18 mouse cellular contexts compared by ENCODE assay signal in the genomic region with DNA sequence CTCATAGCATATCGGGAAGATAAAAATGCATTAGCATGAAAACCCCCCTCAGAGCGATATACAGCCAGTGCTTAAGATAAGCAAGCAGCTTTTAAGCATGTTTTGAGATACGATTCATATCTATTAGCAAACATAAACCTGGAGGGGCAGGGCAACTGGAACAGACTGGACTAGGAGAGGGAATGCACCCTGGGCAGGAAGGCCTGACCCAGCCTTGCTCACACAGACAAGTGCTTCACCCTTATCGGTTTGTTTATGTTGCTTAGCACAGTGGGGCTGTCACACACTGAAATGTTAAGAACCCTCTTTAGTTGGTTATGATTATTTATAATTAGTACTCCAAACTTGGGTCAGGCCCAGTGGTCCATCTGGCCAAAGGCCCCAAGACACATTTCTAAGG. TPM values are rescaled to one million over a fixed set of nuclear protein-coding genes. Genes with fewer than 3 reads are reported as not detected.
DNase-seq lines count a peak whose midpoint lies in the region; ATAC-seq and TF ChIP-seq lines count a peak whose summit lies in the region.
"Had no signal": no experiment of that assay in that cellular context is flagged by ENCODE, and none has a peak within 500 bp of the region (broad histone marks: within the 10 kb centered on the region; RNA-seq: fewer than 3 reads in every experiment).

No protein-coding gene starts in this region.

- H3K9ac ChIP-seq in heart, postnatal 0 days (replicated peaks; ENCODE audit: low read depth, low read length), result no peak overlapping the region
- no peak overlapping the region for H3K9ac ChIP-seq in intestine, embryonic 16.5 days (ENCODE audit: low read depth, low read length)
- no peak overlapping the region; the same call in 1 of the 2 replicates for H3K9ac ChIP-seq in liver, embryonic 14.5 days (replicated peaks)
- H3K9ac ChIP-seq: forebrain, embryonic 13.5 days; hindbrain, embryonic 13.5 days; midbrain, embryonic 12.5 days had no signal

- 28% methylated on average over 4 of the region's 4 CpGs for WGBS in heart, postnatal 0 days
- WGBS in intestine, embryonic 16.5 days, result 46% methylated on average over 4 of the region's 4 CpGs
- WGBS in liver, embryonic 14.5 days (ENCODE audit: insufficient replicate concordance), result 22% methylated on average over 4 of the region's 4 CpGs
- 94% methylated on average over 4 of the region's 4 CpGs for WGBS in thymus, adult 2 months

- peak; percentile 40 for DNase-seq in heart, postnatal 0 days (ENCODE audit: low spot score)
- no peak for DNase-seq in heart, adult 8-10 months (ENCODE audit: low spot score)
- peak in 1 of 3 experiments; percentile 17 for DNase-seq in liver, embryonic 14.5 days (ENCODE audit: low read depth in 3 of 3, low spot score in 3 of 3)
- DNase-seq in embryo, embryonic 10 days (ENCODE audit: low spot score), result no peak
- DNase-seq in thymus, adult 2 months, result no peak
- DNase-seq in kidney, adult 8-10 months, result no peak
- DNase-seq: cerebellum, adult 9-10 months; gastrocnemius, postnatal 14 days; right cerebral cortex, postnatal 4 days; thymus, adult 18-20 months had no signal

- no peak for TF ChIP-seq CTCF in heart, postnatal 0 days (IDR thresholded peaks at IDR 0.05; ENCODE audit: low read depth)
- no peak for TF ChIP-seq CTCF in liver, embryonic 14.5 days (IDR thresholded peaks at IDR 0.05; ENCODE audit: low read depth)
- TF ChIP-seq CTCF in thymus, adult 2 months (IDR thresholded peaks at IDR 0.05; ENCODE audit: borderline replicate concordance, control insufficient read depth, extremely low read depth, insufficient read depth, low read length, poor library complexity), result no peak

- H3K4me2 ChIP-seq in heart, postnatal 0 days (ENCODE audit: low read depth, low read length), result no peak overlapping the region
- H3K4me2 ChIP-seq in intestine, embryonic 16.5 days (ENCODE audit: low read depth, low read length), result no peak overlapping the region
- H3K4me2 ChIP-seq in liver, embryonic 14.5 days (ENCODE audit: low read depth), result peak overlapping the region; percentile 18; the same call in 1 of the 2 replicates
- H3K4me2 ChIP-seq: forebrain, embryonic 13.5 days; hindbrain, embryonic 13.5 days; midbrain, embryonic 12.5 days had no signal

- H3K27me3 ChIP-seq in heart, postnatal 0 days (ENCODE audit: control insufficient read depth, insufficient read depth, low read length), result no peaks in the 10 kb centered on the region
- H3K27me3 ChIP-seq in intestine, embryonic 16.5 days (replicated peaks; ENCODE audit: control insufficient read depth, insufficient read depth, low read length), result no peaks in the 10 kb centered on the region
- no peaks in the 10 kb centered on the region for H3K27me3 ChIP-seq in liver, embryonic 14.5 days (ENCODE audit: control insufficient read depth, insufficient read depth, low read length)
- no peaks in the 10 kb centered on the region for H3K27me3 ChIP-seq in thymus, adult 2 months (ENCODE audit: control insufficient read depth, insufficient read depth, low read length)
- H3K27me3 ChIP-seq: forebrain, embryonic 13.5 days; hindbrain, embryonic 13.5 days; midbrain, embryonic 12.5 days had no signal

- peaks cover 16% of the 10 kb centered on the region for H3K4me1 ChIP-seq in heart, postnatal 0 days (ENCODE audit: control insufficient read depth, insufficient read depth)
- peaks cover 16% of the 10 kb centered on the region for H3K4me1 ChIP-seq in intestine, embryonic 16.5 days (ENCODE audit: control insufficient read depth, insufficient read depth, low read length)
- H3K4me1 ChIP-seq in liver, embryonic 14.5 days (replicated peaks; ENCODE audit: control insufficient read depth in 2 of 2, insufficient read depth in 2 of 2, low read length in 1 of 2), result peaks cover 10 to 27% of the 10 kb centered on the region in 2 experiments
- H3K4me1 ChIP-seq in thymus, adult 2 months (replicated peaks; ENCODE audit: control insufficient read depth, insufficient read depth, low read length), result 0 out of 2 replicates have a peak, but pooled peaks cover 3% of the 10 kb centered on the region

- ATAC-seq in heart, postnatal 0 days (ENCODE audit: insufficient read depth, low read depth), result peak; percentile 63
- ATAC-seq in intestine, embryonic 16.5 days, result peak; percentile 55; the same call in 1 of the 2 replicates
- ATAC-seq in liver, embryonic 14.5 days (ENCODE audit: insufficient read depth), result peak; percentile 78
- peak; percentile 80 for ATAC-seq in megakaryocyte-erythroid progenitor cell, adult 5-6 weeks (replicated peaks; ENCODE audit: low FRiP score, low TSS enrichment, poor library complexity, severe bottlenecking)
- ATAC-seq: forebrain, embryonic 13.5 days; inflammation-experienced regulatory T-cells, adult 6 months had no signal

- no peak overlapping the region for H3K4me3 ChIP-seq in heart, postnatal 0 days (ENCODE audit: low read depth, low read length)
- no peak overlapping the region for H3K4me3 ChIP-seq in intestine, embryonic 16.5 days (ENCODE audit: low read length)
- H3K4me3 ChIP-seq in liver, embryonic 14.5 days (ENCODE audit: insufficient read depth in 1 of 2, low read depth in 2 of 2, low read length in 2 of 2), result no peak overlapping the region
- no peak overlapping the region for H3K4me3 ChIP-seq in thymus, adult 2 months (ENCODE audit: control insufficient read depth, insufficient read depth, low read length)
- H3K4me3 ChIP-seq: forebrain, embryonic 13.5 days; hindbrain, embryonic 13.5 days; midbrain, embryonic 12.5 days had no signal

- TF ChIP-seq POLR2A in thymus, adult 2 months (IDR thresholded peaks at IDR 0.05; ENCODE audit: control insufficient read depth, extremely low read depth, insufficient read depth, low read length, poor library complexity), result no peak

- H3K9me3 ChIP-seq in heart, postnatal 0 days (replicated peaks; ENCODE audit: control insufficient read depth, low read length), result no peaks in the 10 kb centered on the region
- no peaks in the 10 kb centered on the region for H3K9me3 ChIP-seq in intestine, embryonic 16.5 days (ENCODE audit: control insufficient read depth, low read length)
- H3K9me3 ChIP-seq in liver, embryonic 14.5 days (ENCODE audit: control insufficient read depth, low read length), result no peaks in the 10 kb centered on the region
- H3K9me3 ChIP-seq: forebrain, embryonic 13.5 days; hindbrain, embryonic 13.5 days; midbrain, embryonic 12.5 days had no signal

- 0 out of 2 replicates have a peak overlapping the region, but pooled peaks have one; percentile 14 for H3K27ac ChIP-seq in heart, postnatal 0 days (ENCODE audit: low read depth)
- no peak overlapping the region for H3K27ac ChIP-seq in intestine, embryonic 16.5 days (ENCODE audit: low read length)
- no peak overlapping the region for H3K27ac ChIP-seq in liver, embryonic 14.5 days
- no peak overlapping the region for H3K27ac ChIP-seq in thymus, adult 2 months (ENCODE audit: control insufficient read depth, insufficient read depth, low read length)
- H3K27ac ChIP-seq: forebrain, embryonic 13.5 days; hindbrain, embryonic 13.5 days; kidney, postnatal 0 days; macrophage; midbrain, embryonic 12.5 days had no signal

- no peaks in the 10 kb centered on the region for H3K36me3 ChIP-seq in heart, postnatal 0 days (replicated peaks; ENCODE audit: control insufficient read depth, insufficient read depth, low read length)
- no peaks in the 10 kb centered on the region for H3K36me3 ChIP-seq in intestine, embryonic 16.5 days (ENCODE audit: control insufficient read depth, insufficient read depth, low read length)
- no peaks in the 10 kb centered on the region for H3K36me3 ChIP-seq in liver, embryonic 14.5 days (replicated peaks; ENCODE audit: control insufficient read depth, insufficient read depth, low read depth)
- no peaks in the 10 kb centered on the region for H3K36me3 ChIP-seq in thymus, adult 2 months (ENCODE audit: control insufficient read depth, insufficient read depth, low read length)
- H3K36me3 ChIP-seq: hindbrain, embryonic 13.5 days; midbrain, embryonic 12.5 days had no signal

- no peak for TF ChIP-seq EP300 in heart, postnatal 0 days (IDR thresholded peaks at IDR 0.05; ENCODE audit: low read depth)
- peak; percentile 68 for TF ChIP-seq EP300 in liver, embryonic 14.5 days (IDR thresholded peaks at IDR 0.05; ENCODE audit: low read depth)

RNA-seq across cellular contexts. Expression of a gene that starts 51.5 kb away (rescaled TPM):
- 1.8 and 14.6 TPM in 2 replicates for total RNA-seq in heart, postnatal 0 days (2014; rRNA removed; ENCODE audit: low replicate concordance)
- polyA plus RNA-seq in heart, postnatal 0 days (2015; fragmentation: Nextera tagmentation; extraction: Ambion mirVana), result 24.5 and 26.7 TPM in 2 replicates
- total RNA-seq in heart, adult 8-10 months (2022), result 10 to 100 TPM in 3 of 4 experiments, 1 to 10 TPM in 1; 10.0 to 15.6 (median 11.0) TPM
- 21.0 and 25.2 TPM in 2 replicates for polyA plus RNA-seq in intestine, embryonic 16.5 days (2015; fragmentation: Nextera tagmentation; extraction: Ambion mirVana)
- polyA plus RNA-seq in liver, embryonic 14.5 days (2012; rRNA removed), result 4.7 and 7.3 TPM in 2 replicates
- 3.3 and 4.6 TPM in 2 replicates for polyA plus RNA-seq in liver, embryonic 14.5 days (2014; fragmentation: Nextera tagmentation; extraction: Ambion mirVana)
- 18.3 and 41.6 TPM in 2 replicates for total RNA-seq in megakaryocyte-erythroid progenitor cell, adult 5-6 weeks (2014; fragmentation: Nextera tagmentation)
- 30.3 and 36.2 TPM in 2 replicates for total RNA-seq in megakaryocyte-erythroid progenitor cell, adult 5-6 weeks (2017)
- polyA plus RNA-seq in thymus, adult 2 months (2012; rRNA removed), result 11.3 and 12.4 TPM in 2 replicates
